Mouse (Mus musculus) midbrain, embryonic 14.5 days (tissue): ENCODE data around the gene Arl8a. TPM values are rescaled to one million over a fixed set of nuclear protein-coding genes. Genes with fewer than 3 reads are reported as not detected.
A peak's percentile ranks its signal among the peaks of the same experiment; 100 is the strongest.
"Not testable (repeated sequence)": the region's sequence is repeated elsewhere in the genome, so short reads cannot be mapped to it uniquely, and the experiment has no call there.

ENCODE experiments used
- ATAC-seq: fragments of 200-750 bp; cut with Nextera tagmentation; 2 replicates; pipeline ENCODE4 v1.8.0; 2017; ENCODE audit warnings: moderate number of reproducible peaks, moderate library complexity; ENCODE audit not compliant: low FRiP score, low TSS enrichment
- DNase-seq: peaks from one replicate; pipeline ENCODE4 v3.0.0-alpha.2; 2015
- H3K27ac ChIP-seq: fragments of 300-500 bp; sonication (generic); replicated peaks from 2 replicates; pipeline ENCODE4 v1.5.1; 2014; ENCODE audit warnings: mild to moderate bottlenecking, low read depth, low read length, moderate library complexity
- H3K27me3 ChIP-seq: fragments of 300-500 bp; sonication (generic); 2 replicates; pipeline ENCODE4 v1.6.1; 2014; ENCODE audit warnings: low read length, control low read depth, mixed read lengths; ENCODE audit not compliant: control insufficient read depth, insufficient read depth
- H3K36me3 ChIP-seq: fragments of 300-500 bp; sonication (generic); 2 replicates; pipeline ENCODE4 v1.6.1; 2014; ENCODE audit warnings: low read length, control low read depth; ENCODE audit not compliant: control insufficient read depth, insufficient read depth
- H3K4me1 ChIP-seq: fragments of 300-500 bp; sonication (generic); 2 replicates; pipeline ENCODE4 v1.6.1; 2014; ENCODE audit warnings: mild to moderate bottlenecking, antibody characterized with exemption, low read length, control low read depth; ENCODE audit not compliant: control insufficient read depth, insufficient read depth
- H3K4me2 ChIP-seq: fragments of 300-500 bp; sonication (generic); 2 replicates; pipeline ENCODE4 v1.6.1; 2014; ENCODE audit warnings: mild to moderate bottlenecking, low read length, moderate library complexity
- H3K4me3 ChIP-seq: fragments of 300-500 bp; sonication (generic); replicated peaks from 2 replicates; pipeline ENCODE4 v1.5.1; 2014; ENCODE audit warnings: low read depth, low read length
- H3K9ac ChIP-seq: fragments of 300-500 bp; sonication (generic); replicated peaks from 2 replicates; pipeline ENCODE4 v1.6.1; 2014; ENCODE audit warnings: mild to moderate bottlenecking, low read length, moderate library complexity
- H3K9me3 ChIP-seq: fragments of 300-500 bp; sonication (generic); 2 replicates; pipeline ENCODE4 v1.6.1; 2016; ENCODE audit warnings: low read length, control low read depth, mixed read lengths; ENCODE audit not compliant: control insufficient read depth
- WGBS: fragments of 180-500 bp; shearing (Covaris S2); extraction: QIAGEN DNeasy Blood & Tissue Kit; methylation state at CpG from one replicate; pipeline ENCODE4 v1.1.7; 2014; 5-methylcytosine and 5-hydroxymethylcytosine counted together
- polyA plus RNA-seq: library from polyadenylated mRNA; unstranded; fragments of >200 nt; fragmentation: Nextera tagmentation; extraction: Ambion mirVana; gene quantifications from 2 replicates; pipeline ENCODE4 v1.2.1, GENCODE M21; 2014

Gene Arl8a
- polyA plus RNA-seq, 1 experiment from 2014 or later, result 322 TPM

GRCm38 (mm10) chr1:135111271-135111670 is 35.4 kb upstream of the Arl8a start:
- H3K4me1 ChIP-seq, ATAC-seq, H3K36me3 ChIP-seq, H3K9me3 ChIP-seq, H3K9ac ChIP-seq, H3K27ac ChIP-seq, H3K4me3 ChIP-seq, H3K4me2 ChIP-seq, DNase-seq, H3K27me3 ChIP-seq: not testable (repeated sequence)
- WGBS, result 67% methylated on average over 4 of the region's 5 CpGs

- 15% methylated on average over 8 of the region's 8 CpGs for WGBS
- H3K9ac ChIP-seq, result no peak overlapping the region
- H3K27ac ChIP-seq, result no peak overlapping the region
- H3K4me3 ChIP-seq, result no peak overlapping the region
- no peak overlapping the region for H3K4me2 ChIP-seq
- no peaks in the 10 kb centered on the region for H3K27me3 ChIP-seq
- no peaks in the 10 kb centered on the region for H3K36me3 ChIP-seq
- no peaks in the 10 kb centered on the region for H3K9me3 ChIP-seq
- H3K4me1 ChIP-seq, result no peaks in the 10 kb centered on the region
- DNase-seq (peak; percentile 71), ATAC-seq (0 out of 2 replicates have a peak, but pooled peaks have one; percentile 12)
Measured at GRCm38 (mm10) chr1:135112661-135113060, 34.0 kb upstream of the Arl8a start.

GRCm38 (mm10) chr1:135124573-135125363 is 21.9 kb upstream of the Arl8a start:
- Histone ChIP-seq H3K4me1 (no peaks in the 10 kb centered on the region), H3K27me3 (no peaks in the 10 kb centered on the region), H3K4me2 (no peak overlapping the region), H3K4me3 (no peak overlapping the region), H3K36me3 (no peaks in the 10 kb centered on the region), H3K9me3 (no peaks in the 10 kb centered on the region), H3K27ac (no peak overlapping the region), H3K9ac (no peak overlapping the region)
- ATAC-seq (no peak), DNase-seq (no peak)
- WGBS, result 92% methylated on average over 8 of the region's 8 CpGs

- ATAC-seq (no peak), DNase-seq (peak; percentile 33)
- no peak overlapping the region for H3K9ac ChIP-seq
- H3K4me2 ChIP-seq, result no peak overlapping the region
- H3K27ac ChIP-seq, result no peak overlapping the region
- H3K9me3 ChIP-seq, result no peaks in the 10 kb centered on the region
- no peaks in the 10 kb centered on the region for H3K4me1 ChIP-seq
- WGBS, result 69% methylated on average over 8 of the region's 8 CpGs
- H3K27me3 ChIP-seq, result no peaks in the 10 kb centered on the region
- H3K36me3 ChIP-seq, result no peaks in the 10 kb centered on the region
- no peak overlapping the region for H3K4me3 ChIP-seq
Measured at GRCm38 (mm10) chr1:135125990-135126389, 20.6 kb upstream of the Arl8a start.

- no peak for ATAC-seq
- no peaks in the 10 kb centered on the region for H3K9me3 ChIP-seq
- no peak overlapping the region for H3K4me3 ChIP-seq
- no peak overlapping the region for H3K9ac ChIP-seq
- 71% methylated on average over 4 of the region's 4 CpGs for WGBS
- H3K4me2 ChIP-seq, result no peak overlapping the region
- DNase-seq, result no peak
- no peak overlapping the region for H3K27ac ChIP-seq
- no peaks in the 10 kb centered on the region for H3K27me3 ChIP-seq
- no peaks in the 10 kb centered on the region for H3K4me1 ChIP-seq
- no peaks in the 10 kb centered on the region for H3K36me3 ChIP-seq
Measured at GRCm38 (mm10) chr1:135126443-135127027, 20.1 kb upstream of the Arl8a start.

- WGBS, result 50% methylated on average over 6 of the region's 6 CpGs
- Histone ChIP-seq H3K4me2 (no peak overlapping the region), H3K4me1 (no peaks in the 10 kb centered on the region), H3K27me3 (no peaks in the 10 kb centered on the region), H3K9me3 (no peaks in the 10 kb centered on the region), H3K4me3 (no peak overlapping the region), H3K27ac (no peak overlapping the region), H3K36me3 (no peaks in the 10 kb centered on the region), H3K9ac (no peak overlapping the region)
- DNase-seq (no peak), ATAC-seq (no peak)
Measured at GRCm38 (mm10) chr1:135128011-135128441, 18.6 kb upstream of the Arl8a start.

GRCm38 (mm10) chr1:135128986-135129385 is 17.6 kb upstream of the Arl8a start:
- ATAC-seq (no peak), DNase-seq (no peak)
- Histone ChIP-seq H3K27me3 (no peaks in the 10 kb centered on the region), H3K4me3 (no peak overlapping the region), H3K27ac (no peak overlapping the region), H3K36me3 (no peaks in the 10 kb centered on the region), H3K9ac (no peak overlapping the region), H3K9me3 (no peaks in the 10 kb centered on the region), H3K4me1 (no peaks in the 10 kb centered on the region), H3K4me2 (no peak overlapping the region)
- 24% methylated on average over 9 of the region's 9 CpGs for WGBS

- no peak for DNase-seq
- Histone ChIP-seq H3K27ac (no peak overlapping the region), H3K36me3 (no peaks in the 10 kb centered on the region), H3K9ac (no peak overlapping the region), H3K27me3 (no peaks in the 10 kb centered on the region), H3K4me2 (no peak overlapping the region), H3K9me3 (no peaks in the 10 kb centered on the region), H3K4me1 (no peaks in the 10 kb centered on the region), H3K4me3 (no peak overlapping the region)
- WGBS, result 50% methylated on average over 9 of the region's 9 CpGs
- ATAC-seq, result no peak
Measured at GRCm38 (mm10) chr1:135129543-135130183, 17.0 kb upstream of the Arl8a start.
